Mouse (Mus musculus) heart, embryonic 13.5 days (tissue): ENCODE results near the gene Smim24. TPM values are rescaled to one million over a fixed set of nuclear protein-coding genes. Genes with fewer than 3 reads are reported as not detected.

Experiments
- ATAC-seq: fragments of 200-750 bp; cut with Nextera tagmentation; 2 replicates; pipeline ENCODE4 v1.8.0; 2017; ENCODE audit warnings: moderate TSS enrichment; ENCODE audit not compliant: insufficient number of reproducible peaks, low FRiP score, low TSS enrichment; ENCODE audit errors: extremely low read depth
- H3K27ac ChIP-seq: fragments of 300-500 bp; sonication (generic); replicated peaks from 2 replicates; pipeline ENCODE4 v1.5.1; 2015; ENCODE audit warnings: moderate library complexity, mild to moderate bottlenecking, inconsistent platforms
- H3K27me3 ChIP-seq: fragments of 300-500 bp; sonication (generic); replicated peaks from 2 replicates; pipeline ENCODE4 v1.6.1; 2015; ENCODE audit warnings: mild to moderate bottlenecking, inconsistent platforms
- H3K36me3 ChIP-seq: fragments of 300-500 bp; sonication (generic); 2 replicates; pipeline ENCODE4 v1.6.1; 2015; ENCODE audit warnings: mild to moderate bottlenecking, inconsistent platforms
- H3K4me1 ChIP-seq: fragments of 300-500 bp; sonication (generic); 2 replicates; pipeline ENCODE4 v1.6.1; 2015; ENCODE audit warnings: inconsistent platforms
- H3K4me2 ChIP-seq: fragments of 300-500 bp; sonication (generic); 2 replicates; pipeline ENCODE4 v1.6.1; 2015; ENCODE audit warnings: inconsistent platforms, mild to moderate bottlenecking, moderate library complexity
- H3K4me3 ChIP-seq: fragments of 300-500 bp; sonication (generic); 2 replicates; pipeline ENCODE4 v1.5.1; 2015; ENCODE audit warnings: moderate library complexity, mild to moderate bottlenecking, inconsistent platforms
- H3K9ac ChIP-seq: fragments of 300-500 bp; sonication (generic); 2 replicates; pipeline ENCODE4 v1.6.1; 2015; ENCODE audit warnings: inconsistent platforms, mild to moderate bottlenecking, moderate library complexity
- H3K9me3 ChIP-seq: fragments of 300-500 bp; sonication (generic); 2 replicates; pipeline ENCODE4 v1.6.1; 2016; ENCODE audit warnings: inconsistent platforms
- WGBS: fragments of 180-500 bp; shearing (Covaris S2); methylation state at CpG from one replicate; pipeline ENCODE4 v1.1.7; 2015; ENCODE audit warnings: mixed read lengths; 5-methylcytosine and 5-hydroxymethylcytosine counted together
- polyA plus RNA-seq: library from polyadenylated mRNA; unstranded; fragments of >200 nt; fragmentation: Nextera tagmentation; extraction: Ambion mirVana; gene quantifications from 2 replicates; pipeline ENCODE4 v1.2.1, GENCODE M21; 2015

The Smim24 gene
- polyA plus RNA-seq, 1 experiment from 2014 or later, result 2.7 TPM

DNA sequence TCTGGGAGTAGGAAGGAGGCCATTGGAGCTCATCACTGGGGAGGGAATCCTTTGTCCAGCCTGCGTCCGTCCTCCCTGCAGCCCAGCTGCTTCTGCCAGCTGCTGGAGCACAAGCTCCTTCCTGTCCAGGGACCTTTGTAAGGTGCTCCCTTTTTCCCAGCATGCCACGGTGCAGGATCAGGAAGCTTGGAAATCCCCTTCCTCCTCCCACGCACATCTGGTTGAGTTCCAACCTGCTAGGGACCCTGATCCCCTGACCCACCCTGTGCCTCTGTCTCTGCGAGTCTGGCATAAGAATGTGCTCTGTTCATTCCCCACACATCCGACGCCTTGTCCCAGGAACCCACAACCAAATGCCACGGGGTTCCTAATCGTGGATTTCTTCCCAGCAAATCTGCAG lies 18.1 kb downstream of the Smim24 start:
- WGBS, result 60% methylated on average over 9 of the region's 9 CpGs
- Histone ChIP-seq H3K9me3 (no peaks in the 10 kb centered on the region), H3K4me1 (peaks cover 100% of the 10 kb centered on the region), H3K4me2 (peak overlapping the region; percentile 51), H3K4me3 (no peak overlapping the region), H3K27ac (peak overlapping the region; percentile 98), H3K36me3 (peaks cover 47% of the 10 kb centered on the region), H3K27me3 (0 out of 2 replicates have a peak, but pooled peaks cover 4% of the 10 kb centered on the region), H3K9ac (peak overlapping the region; percentile 71)
- no peak for ATAC-seq

DNA sequence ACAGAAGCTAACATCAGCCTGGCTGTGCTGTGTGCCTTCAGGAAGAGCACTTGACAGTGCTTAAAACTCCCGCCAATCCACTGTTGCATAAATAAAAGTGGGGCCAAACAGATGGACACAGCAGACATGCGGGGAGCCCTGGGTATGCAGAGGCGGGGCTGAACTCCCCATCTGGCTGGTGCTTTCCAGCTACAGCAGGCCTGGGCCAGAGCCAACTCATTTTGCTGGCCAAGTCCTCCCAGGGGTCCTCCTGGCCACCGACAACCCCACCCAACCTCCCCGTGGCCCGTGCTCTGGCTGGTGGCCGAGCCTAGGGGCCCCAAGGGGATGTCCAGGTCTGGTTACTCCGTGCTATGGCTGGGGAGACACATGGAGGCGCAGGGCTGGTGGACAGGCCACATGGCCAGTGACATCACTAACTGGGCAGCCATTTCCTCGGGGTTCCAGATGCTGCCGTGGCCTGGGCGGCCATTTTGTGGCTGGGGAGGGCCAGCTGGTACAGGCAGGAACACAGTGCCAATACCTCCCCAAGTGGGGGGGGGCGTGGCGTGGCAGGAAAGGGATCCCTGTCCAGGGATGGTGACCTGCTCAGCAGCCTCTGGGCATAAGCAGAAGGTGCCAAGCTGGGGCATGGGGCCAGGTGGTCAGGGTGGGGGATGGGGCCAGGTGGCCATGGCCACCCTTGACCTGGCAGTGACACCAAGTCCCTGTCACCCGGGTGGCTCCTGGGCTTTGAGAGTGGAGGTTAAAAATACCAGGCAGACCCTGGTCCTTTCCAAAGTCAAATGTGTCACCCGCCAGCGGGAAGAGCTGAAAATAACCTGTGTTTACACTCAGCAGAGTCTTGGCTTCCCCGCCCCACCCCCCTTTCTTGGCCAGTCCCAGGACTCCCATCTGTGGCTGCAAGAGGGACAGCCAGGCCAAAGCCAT lies 18.9 kb downstream of the Smim24 start:
- H3K4me2 ChIP-seq, result peak overlapping the region; percentile 37
- no peaks in the 10 kb centered on the region for H3K9me3 ChIP-seq
- H3K27ac ChIP-seq, result peak overlapping the region; percentile 98
- no peak for ATAC-seq
- H3K9ac ChIP-seq, result peak overlapping the region; percentile 71
- no peak overlapping the region for H3K4me3 ChIP-seq
- peaks cover 40% of the 10 kb centered on the region for H3K36me3 ChIP-seq
- H3K4me1 ChIP-seq, result peaks cover 100% of the 10 kb centered on the region
- 40% methylated on average over 18 of the region's 18 CpGs for WGBS
- H3K27me3 ChIP-seq, result 0 out of 2 replicates have a peak, but pooled peaks cover under 1% of the 10 kb centered on the region

DNA sequence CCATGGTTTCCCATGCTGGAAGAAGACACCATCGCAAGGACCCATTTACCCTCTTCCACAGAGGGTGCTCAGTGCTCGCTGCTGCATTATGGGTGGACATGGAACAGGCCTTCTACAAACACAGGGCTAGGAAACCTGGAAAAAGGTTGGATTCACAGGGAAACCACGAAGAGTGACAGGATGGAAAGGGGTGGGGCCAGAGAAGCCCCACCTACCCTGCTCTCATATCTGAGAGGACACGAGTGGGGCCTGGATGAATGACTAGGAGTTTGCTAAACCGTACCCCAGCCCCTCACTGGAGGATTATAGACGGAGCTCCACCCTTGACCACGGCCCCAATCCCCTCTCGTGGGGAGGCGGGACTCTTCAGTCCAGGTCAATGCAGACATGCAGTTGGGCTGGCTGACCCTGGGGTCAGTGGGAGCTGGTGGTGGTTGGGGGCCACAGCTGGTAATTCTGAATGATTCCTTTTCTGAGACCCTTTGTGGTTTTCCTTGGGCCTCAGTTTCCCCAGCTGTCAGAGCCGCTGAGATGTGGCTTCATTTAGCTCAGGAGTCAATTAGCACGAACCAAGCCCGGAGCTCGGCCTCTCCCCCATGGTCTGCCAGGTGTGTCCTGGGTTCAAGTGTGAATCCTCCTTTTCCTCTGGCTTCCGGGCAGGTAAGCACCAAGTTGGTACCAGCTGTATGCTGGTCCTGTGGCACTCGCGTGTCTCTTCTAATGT lies 19.9 kb downstream of the Smim24 start:
- Histone ChIP-seq H3K4me2 (peak overlapping the region; percentile 37), H3K4me1 (peaks cover 100% of the 10 kb centered on the region), H3K4me3 (no peak overlapping the region), H3K9ac (peak overlapping the region; percentile 71), H3K36me3 (peaks cover 34% of the 10 kb centered on the region), H3K9me3 (no peaks in the 10 kb centered on the region), H3K27me3 (no peaks in the 10 kb centered on the region), H3K27ac (peak overlapping the region; percentile 98)
- whole genome bisulfite sequencing, result 69% methylated on average over 16 of the region's 16 CpGs
- ATAC-seq, result no peak

DNA sequence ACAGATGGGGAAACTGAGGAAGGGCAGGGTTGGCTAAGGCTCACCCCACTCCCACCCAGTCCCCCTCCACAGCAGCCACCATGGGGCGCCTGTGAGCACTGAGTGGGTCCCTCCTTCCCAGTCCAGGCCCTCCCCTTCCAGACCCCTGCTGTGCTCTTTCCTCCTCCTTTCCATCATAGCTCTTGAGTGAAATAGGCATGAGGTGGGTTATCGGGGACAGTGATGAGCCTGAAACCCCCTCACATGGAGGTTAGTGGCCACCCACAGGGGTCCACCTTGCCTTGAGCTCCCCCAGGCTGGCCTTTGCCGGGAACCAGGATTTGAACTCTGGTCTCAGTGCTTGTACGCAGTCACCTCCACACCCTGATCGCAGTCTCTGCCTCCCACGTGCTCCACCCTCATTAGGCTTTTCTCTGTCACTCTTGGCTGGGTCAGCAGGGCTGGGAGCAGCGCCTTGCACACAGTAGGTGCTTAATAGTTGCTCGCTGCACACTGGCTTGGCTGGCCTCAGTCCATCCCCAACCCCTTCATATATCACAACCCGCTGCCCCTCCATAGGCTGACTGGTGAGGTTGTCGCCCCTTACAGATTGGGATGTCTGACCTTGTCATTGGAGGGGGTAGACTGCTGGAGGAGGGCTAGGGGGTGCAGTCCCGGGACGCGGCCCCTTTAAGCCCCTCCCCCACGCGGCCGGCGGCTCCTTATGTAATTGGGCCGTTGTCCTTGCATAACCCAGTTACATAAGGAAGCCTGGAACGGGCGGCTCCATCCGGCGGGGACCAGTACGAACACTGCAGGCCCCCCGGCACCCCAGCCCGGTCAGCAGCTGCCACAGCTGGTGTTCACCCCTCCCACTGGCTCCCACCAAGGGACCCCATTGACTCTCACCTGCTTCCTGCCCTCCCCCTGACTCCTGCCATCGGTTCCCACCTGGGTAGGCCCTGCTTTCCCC lies 20.7 kb downstream of the Smim24 start:
- H3K4me3 ChIP-seq, result peak overlapping the region; percentile 22; the same call in 1 of the 2 replicates
- no peak for ATAC-seq

DNA sequence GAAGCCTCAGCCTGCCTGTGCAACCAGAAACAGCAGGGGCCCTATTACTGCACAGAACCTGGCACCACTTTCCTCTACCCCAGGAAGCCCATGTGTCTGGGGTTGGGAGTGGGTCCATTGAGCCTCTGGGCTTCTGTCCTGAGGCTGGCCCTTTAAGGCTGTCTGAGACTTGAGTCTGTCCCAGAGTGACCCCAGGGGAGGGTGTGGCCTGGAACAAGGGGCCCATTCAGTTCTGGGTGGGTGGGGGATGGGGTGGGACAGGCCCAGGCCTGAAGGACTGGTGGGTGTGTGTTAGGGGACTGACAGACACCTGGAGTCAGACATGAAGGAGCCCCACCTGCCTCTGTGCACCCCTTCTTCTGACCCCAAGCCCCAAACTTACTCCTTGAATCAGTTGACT lies 21.8 kb downstream of the Smim24 start:
- no peak for ATAC-seq
- H3K4me2 ChIP-seq, result no peak overlapping the region
- H3K27ac ChIP-seq, result peak overlapping the region; percentile 55; the same call in 1 of the 2 replicates

More for the DNA sequence above, 20.7 kb downstream of the Smim24 start:
- Histone ChIP-seq H3K4me1 (peaks cover 100% of the 10 kb centered on the region), H3K9me3 (no peaks in the 10 kb centered on the region), H3K4me2 (peak overlapping the region; percentile 50), H3K9ac (peak overlapping the region; percentile 71), H3K27me3 (no peaks in the 10 kb centered on the region), H3K36me3 (peaks cover 31% of the 10 kb centered on the region), H3K27ac (peak overlapping the region; percentile 98)
- 29% methylated on average over 26 of the region's 26 CpGs for WGBS

DNA sequence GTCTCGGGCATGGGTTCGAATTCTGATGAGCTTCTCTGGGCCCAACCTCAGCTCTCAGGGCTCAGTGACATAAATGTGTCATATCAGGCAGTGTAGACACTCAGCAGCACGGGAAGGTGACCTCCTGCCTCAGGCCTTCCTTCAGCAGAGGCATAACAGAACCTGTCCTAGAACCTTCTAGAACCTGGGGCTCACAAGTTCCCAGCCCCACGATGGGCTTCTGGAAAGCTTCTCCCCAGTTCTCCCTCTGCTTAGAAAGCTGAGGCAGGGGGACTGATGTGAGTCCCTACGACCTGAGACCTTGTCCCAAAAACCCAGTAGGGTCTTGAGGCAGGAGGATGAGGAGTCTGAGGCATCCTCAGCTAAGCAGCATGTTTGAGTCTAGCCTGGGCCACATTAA lies 22.3 kb downstream of the Smim24 start:
- H3K27ac ChIP-seq, result no peak overlapping the region; the same call in 1 of the 2 replicates
- H3K27me3 ChIP-seq, result no peaks in the 10 kb centered on the region
- ATAC-seq, result no peak
- H3K4me1 ChIP-seq, result peaks cover 94% of the 10 kb centered on the region
- H3K9ac ChIP-seq, result peak overlapping the region; percentile 71; the same call in 1 of the 2 replicates
- WGBS, result 81% methylated on average over 5 of the region's 5 CpGs
- H3K4me2 ChIP-seq, result no peak overlapping the region
- no peaks in the 10 kb centered on the region for H3K9me3 ChIP-seq
- H3K36me3 ChIP-seq, result peaks cover 36% of the 10 kb centered on the region
- no peak overlapping the region for H3K4me3 ChIP-seq

More for the DNA sequence above, 21.8 kb downstream of the Smim24 start:
- Histone ChIP-seq H3K9me3 (no peaks in the 10 kb centered on the region), H3K27me3 (no peaks in the 10 kb centered on the region), H3K4me1 (peaks cover 99% of the 10 kb centered on the region), H3K4me3 (no peak overlapping the region), H3K9ac (peak overlapping the region; percentile 71; the same call in 1 of the 2 replicates), H3K36me3 (peaks cover 32% of the 10 kb centered on the region)

DNA sequence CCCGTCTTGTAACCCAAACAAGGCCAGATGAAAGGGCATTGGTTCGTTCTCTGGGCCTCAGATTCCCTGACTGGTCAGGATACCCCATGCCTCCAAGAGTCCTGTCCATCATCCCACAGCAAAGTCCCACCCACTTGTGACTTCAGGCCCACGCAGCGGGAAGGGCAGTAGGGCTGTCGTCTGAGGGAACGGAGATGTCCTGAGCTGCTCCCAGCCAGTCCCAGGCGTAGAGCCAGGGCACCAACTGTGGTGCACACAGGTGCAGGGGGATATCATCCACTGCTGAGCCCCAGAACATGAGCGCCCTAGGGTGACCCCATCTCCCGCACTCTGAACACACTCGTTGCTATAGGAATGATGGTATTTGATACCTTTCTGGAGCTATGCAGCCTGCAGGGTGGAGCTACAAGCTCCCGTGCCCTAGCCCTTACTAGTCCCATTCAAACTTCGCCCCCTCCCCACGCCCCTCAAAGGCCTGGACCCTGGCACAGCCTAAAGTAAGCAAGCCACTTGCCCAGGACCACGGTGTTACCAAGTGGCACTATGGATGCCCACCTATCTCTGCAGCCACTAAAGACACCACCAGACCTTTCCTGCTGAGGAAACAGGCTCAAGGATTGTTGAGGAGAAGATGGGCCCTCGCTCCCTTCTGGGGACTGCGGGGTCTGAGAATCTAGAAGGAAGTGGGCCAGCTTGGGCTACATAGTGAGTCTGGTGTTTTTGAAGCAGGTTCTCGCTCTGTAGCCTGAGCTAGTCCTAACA lies 22.9 kb downstream of the Smim24 start:
- no peaks in the 10 kb centered on the region for H3K9me3 ChIP-seq
- ATAC-seq, result no peak
- peaks cover 42% of the 10 kb centered on the region for H3K36me3 ChIP-seq
- H3K4me2 ChIP-seq, result no peak overlapping the region
- peak overlapping the region; percentile 71 for H3K9ac ChIP-seq
- H3K27ac ChIP-seq, result peak overlapping the region; percentile 61; the same call in 1 of the 2 replicates
- no peak overlapping the region for H3K4me3 ChIP-seq
- WGBS, result 67% methylated on average over 17 of the region's 17 CpGs
- peaks cover 88% of the 10 kb centered on the region for H3K4me1 ChIP-seq
- H3K27me3 ChIP-seq, result no peaks in the 10 kb centered on the region

DNA sequence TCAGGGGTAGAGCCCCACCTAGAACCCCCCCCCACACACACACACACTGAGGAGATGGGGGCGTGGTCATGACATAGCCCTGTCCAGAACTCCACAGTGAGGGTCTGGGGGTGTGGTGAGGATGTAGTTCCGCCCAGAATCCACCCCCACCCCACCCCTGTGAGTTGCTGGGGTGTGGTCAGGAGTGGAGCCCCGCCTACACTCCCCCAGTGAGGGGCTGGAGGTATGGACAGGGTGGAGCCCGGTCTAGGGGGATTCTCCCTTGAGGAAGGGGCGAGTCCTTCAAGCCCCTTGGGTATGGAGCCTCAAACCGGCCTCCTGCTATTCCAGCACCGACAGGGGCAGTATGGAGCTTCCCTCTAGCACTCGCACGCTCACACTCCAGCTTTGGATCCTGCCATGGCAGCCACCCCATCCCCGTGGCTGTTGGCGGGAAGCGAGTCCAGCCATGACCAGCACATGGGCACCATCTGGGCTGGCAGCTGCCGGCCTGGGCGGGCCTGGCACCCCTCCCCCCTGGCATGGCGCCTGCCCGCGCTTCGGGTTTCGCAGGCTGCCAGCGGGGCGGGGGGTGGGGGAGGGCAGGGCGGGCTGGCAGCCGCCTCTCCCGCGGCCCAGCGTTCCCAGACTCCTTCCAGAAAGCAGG lies 23.9 kb downstream of the Smim24 start:
- peak overlapping the region; percentile 45 for H3K4me3 ChIP-seq
- 2% methylated on average over 26 of the region's 26 CpGs for WGBS
- peak overlapping the region; percentile 82 for H3K9ac ChIP-seq
- H3K4me2 ChIP-seq, result peak overlapping the region; percentile 75
- H3K36me3 ChIP-seq, result peaks cover 42% of the 10 kb centered on the region
- H3K4me1 ChIP-seq, result peaks cover 80% of the 10 kb centered on the region
- no peaks in the 10 kb centered on the region for H3K9me3 ChIP-seq
- H3K27me3 ChIP-seq, result no peaks in the 10 kb centered on the region
- ATAC-seq, result peak; percentile 17
- H3K27ac ChIP-seq, result peak overlapping the region; percentile 61

DNA sequence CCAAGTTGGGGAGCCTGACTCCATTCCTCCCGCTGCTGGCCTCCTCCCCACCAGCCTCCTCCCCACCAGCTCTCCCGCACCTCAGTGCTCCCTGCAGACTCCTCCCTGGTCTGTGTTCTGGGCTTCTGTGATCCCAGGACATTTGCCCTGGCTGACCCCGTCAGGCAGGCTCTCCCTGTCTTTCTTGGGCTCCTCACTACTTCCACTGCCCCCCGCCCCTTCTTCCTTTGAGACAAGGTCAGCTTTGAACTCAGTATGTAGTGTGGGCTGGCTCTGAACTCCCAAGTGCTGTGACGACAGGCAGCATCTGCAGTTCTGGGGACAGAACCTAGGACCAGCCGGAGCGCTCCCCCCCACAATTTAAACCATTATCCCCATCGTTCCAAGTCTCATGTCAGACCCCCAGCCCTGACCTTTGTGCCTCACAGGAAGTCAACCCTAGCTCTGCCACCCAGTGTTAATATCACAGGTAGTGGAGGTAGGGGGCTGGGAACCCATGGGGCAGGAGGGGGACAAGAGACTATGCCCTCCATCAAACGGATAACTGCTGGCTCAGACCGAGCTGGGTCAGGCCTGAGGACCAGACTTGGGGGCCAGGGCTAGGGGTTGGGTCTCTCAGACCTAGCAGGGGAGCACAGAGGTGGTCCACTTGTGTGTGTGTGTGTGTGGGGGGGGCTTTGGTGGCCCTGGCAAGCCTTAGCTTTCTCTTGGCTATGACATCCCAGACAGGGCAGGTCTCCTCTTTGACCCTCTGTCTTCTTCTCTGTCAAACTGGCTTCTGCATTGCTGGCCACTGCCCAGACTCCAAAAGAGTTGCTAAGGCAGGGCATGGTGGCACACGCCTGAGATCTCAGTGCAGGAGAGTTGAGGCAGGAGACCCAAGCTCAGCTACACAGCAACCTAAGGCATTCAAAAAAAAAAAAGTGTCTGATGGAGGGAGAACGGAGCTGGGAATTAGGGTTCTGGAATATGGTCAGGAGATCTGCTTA lies 24.7 kb downstream of the Smim24 start:
- Histone ChIP-seq H3K4me1 (peaks cover 79% of the 10 kb centered on the region), H3K27ac (peak overlapping the region; percentile 61), H3K9ac (peak overlapping the region; percentile 82), H3K4me3 (peak overlapping the region; percentile 45), H3K27me3 (no peaks in the 10 kb centered on the region), H3K9me3 (no peaks in the 10 kb centered on the region), H3K36me3 (peaks cover 41% of the 10 kb centered on the region), H3K4me2 (peak overlapping the region; percentile 75)
- WGBS, result 49% methylated on average over 12 of the region's 12 CpGs
- ATAC-seq, result no peak
